Mouse (Mus musculus) hematopoietic stem cell, adult 5-6 weeks (primary cell): ENCODE measurements around the gene Lrig3. TPM values are rescaled to one million over a fixed set of nuclear protein-coding genes. Genes with fewer than 3 reads are reported as not detected.

Experiments used
- ATAC-seq, 2 experiments: fragments of 125-278 bp in 1 of 2; replicated peaks in 1 of 2; 2 replicates each; pipeline ENCODE4 v1.8.0; 2016 to 2017; ENCODE audit warnings: inconsistent platforms in 2 of 2, mild to moderate bottlenecking in 2 of 2, moderate number of reproducible peaks in 2 of 2, low read depth in 1 of 2, moderate TSS enrichment in 1 of 2; ENCODE audit not compliant: low FRiP score in 2 of 2, poor library complexity in 2 of 2, severe bottlenecking in 2 of 2, insufficient read depth in 1 of 2, low TSS enrichment in 1 of 2
- total RNA-seq: library from RNA; stranded (forward); fragments of 172-1452, 232-1000 nt; gene quantifications from 2 replicates; pipeline ENCODE4 v1.2.3, GENCODE M21; 2017

The Lrig3 gene
- total RNA-seq, 1 experiment from 2014 or later, result 2.9 TPM

GRCm38 (mm10) chr10:126029441-126030114 is 63.6 kb downstream of the Lrig3 start:
- no peak for ATAC-seq

GRCm38 (mm10) chr10:126056881-126057280 is 90.9 kb downstream of the Lrig3 start:
- ATAC-seq, result no peak

GRCm38 (mm10) chr10:126062812-126063211 is 96.8 kb downstream of the Lrig3 start:
- ATAC-seq, result no peak
